Mouse (Mus musculus): ENCODE measurements around the gene Olfr347.

The Olfr347 gene

DNA sequence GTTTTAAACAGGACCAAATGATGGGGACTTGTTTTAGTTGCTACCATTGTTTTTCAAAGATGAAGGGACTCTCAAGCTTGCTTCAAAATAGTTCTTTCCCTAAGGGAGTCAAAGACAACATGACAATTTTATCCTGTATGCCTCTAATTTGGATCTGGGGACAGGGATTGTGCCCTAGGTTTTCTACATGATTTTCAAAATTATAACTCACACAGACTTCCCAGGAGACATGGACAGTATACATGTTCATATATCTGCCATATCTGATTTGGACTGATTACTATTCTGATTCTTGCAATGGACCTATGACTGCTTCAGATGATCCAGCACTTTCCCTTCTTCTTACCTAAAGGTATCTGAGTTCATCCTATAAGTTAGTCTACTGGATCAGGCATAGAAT lies at the start of gene Olfr347:
TSS of gene Olfr347 (plus strand) at position 301 of the 400 bp plus-strand sequence.
- DNase-seq (ENCODE audit: low read depth) = no peak

DNA sequence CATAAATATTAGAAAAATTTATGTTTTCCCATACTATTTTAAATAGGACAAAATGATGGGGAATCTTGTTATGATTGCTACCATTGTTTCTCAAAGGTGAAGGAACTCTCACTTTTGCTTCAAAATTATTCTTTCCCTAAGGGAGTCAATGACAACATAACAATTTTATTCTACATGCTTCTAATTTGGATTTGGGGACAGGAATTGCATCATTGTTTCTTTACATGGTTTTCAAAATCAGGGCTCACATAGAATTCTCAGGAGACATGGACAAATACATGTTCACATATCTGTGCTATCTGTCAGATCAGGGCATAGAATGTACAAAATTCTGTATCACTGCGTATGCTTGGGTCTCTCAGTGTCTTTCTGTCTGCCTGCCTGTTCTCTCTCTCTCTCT lies 46.2 kb upstream of the Olfr347 start, which contains the start of gene Olfr346:
TSS of gene Olfr346 (plus strand) at position 301 of the 400 bp plus-strand sequence.
- no peak for DNase-seq (ENCODE audit: low read depth)

DNA sequence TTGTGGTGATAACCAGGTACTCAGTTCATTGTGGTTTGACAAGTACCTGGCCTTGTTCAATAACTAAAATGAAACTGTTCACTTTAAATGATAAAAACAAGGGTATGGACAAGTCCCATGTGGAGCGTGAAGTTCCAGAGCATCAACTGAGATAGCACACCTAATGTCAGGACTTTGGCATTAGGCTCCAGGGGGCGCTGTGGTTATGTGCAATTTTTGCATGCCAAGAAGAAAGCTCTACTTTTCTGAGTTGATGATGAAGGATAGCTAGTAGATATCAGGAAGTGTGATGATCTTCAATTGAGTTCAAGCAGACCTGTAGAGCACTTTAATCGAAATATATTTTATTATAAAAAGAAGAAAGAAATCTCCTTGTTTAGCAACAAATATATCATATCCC lies 4.5 kb downstream of the Olfr347 start:
- DNase-seq (ENCODE audit: low read depth) = peak; percentile 47

DNA sequence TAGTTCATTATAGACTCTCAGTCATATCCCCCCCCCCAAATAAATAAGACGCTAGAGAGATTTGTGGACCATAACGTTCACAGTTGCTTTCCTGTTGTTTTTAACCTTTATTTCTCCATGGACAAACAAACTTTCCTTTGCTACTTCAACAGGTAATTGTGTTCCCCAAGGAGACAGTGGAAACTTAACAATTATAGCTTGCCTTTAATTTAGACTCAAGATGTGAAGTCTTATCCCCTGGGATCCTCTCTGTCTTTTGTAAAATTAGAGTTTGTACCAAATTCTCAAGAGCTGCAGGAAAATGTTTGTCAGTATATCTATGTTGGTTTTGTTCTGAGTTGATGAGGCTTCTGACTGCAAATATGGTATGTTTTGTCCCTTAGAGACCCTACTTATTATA lies 52.3 kb downstream of the Olfr347 start, which contains the start of gene Olfr348:
TSS of gene Olfr348 (plus strand) at position 301 of the 400 bp plus-strand sequence.
- no peak for DNase-seq (ENCODE audit: low read depth)
